ENCODE assay signal across 8 mouse cellular contexts in genomic region chr11:84521751-84522299, GRCm38 (mm10). TPM values are rescaled to one million over a fixed set of nuclear protein-coding genes. Genes with fewer than 3 reads are reported as not detected.
A peak's percentile ranks its signal among the peaks of the same experiment; 100 is the strongest.
DNase-seq lines count a peak whose midpoint lies in the region; ATAC-seq lines count a peak whose summit lies in the region.

No protein-coding gene starts in this region.

- no peak overlapping the region for H3K27ac ChIP-seq in kidney, embryonic 14.5 days (ENCODE audit: low read depth, low read length)
- H3K27ac ChIP-seq in hindbrain, embryonic 14.5 days = peak overlapping the region; percentile 87
- peak overlapping the region; percentile 87 for H3K27ac ChIP-seq in midbrain, embryonic 14.5 days (replicated peaks; ENCODE audit: low read depth, low read length)

- H3K27me3 ChIP-seq in kidney, embryonic 14.5 days (ENCODE audit: control insufficient read depth, insufficient read depth, low read length) = peaks cover 89% of the 10 kb centered on the region
- H3K27me3 ChIP-seq in hindbrain, embryonic 14.5 days (ENCODE audit: control insufficient read depth, insufficient read depth, low read length) = peaks cover 62% of the 10 kb centered on the region
- H3K27me3 ChIP-seq in midbrain, embryonic 14.5 days (ENCODE audit: control insufficient read depth, insufficient read depth, low read length) = peaks cover 71% of the 10 kb centered on the region

- H3K9ac ChIP-seq in kidney, embryonic 14.5 days (ENCODE audit: low read depth, low read length) = peak overlapping the region; percentile 78
- peak overlapping the region; percentile 90 for H3K9ac ChIP-seq in hindbrain, embryonic 14.5 days
- H3K9ac ChIP-seq in midbrain, embryonic 14.5 days (replicated peaks; ENCODE audit: low read length) = peak overlapping the region; percentile 66

- peak overlapping the region; percentile 56 for H3K4me3 ChIP-seq in kidney, embryonic 14.5 days (ENCODE audit: low read length)
- peak overlapping the region; percentile 61 for H3K4me3 ChIP-seq in hindbrain, embryonic 14.5 days (replicated peaks; ENCODE audit: low read length)
- peak overlapping the region; percentile 57 for H3K4me3 ChIP-seq in midbrain, embryonic 14.5 days (replicated peaks; ENCODE audit: low read depth, low read length)

- peak overlapping the region; percentile 69 for H3K4me2 ChIP-seq in kidney, embryonic 14.5 days (replicated peaks; ENCODE audit: low read depth, low read length)
- peak overlapping the region; percentile 61 for H3K4me2 ChIP-seq in hindbrain, embryonic 14.5 days (replicated peaks)
- H3K4me2 ChIP-seq in midbrain, embryonic 14.5 days (ENCODE audit: low read length) = peak overlapping the region; percentile 71

- peaks cover 7% of the 10 kb centered on the region; the same call in 1 of the 2 replicates for H3K36me3 ChIP-seq in kidney, embryonic 14.5 days (ENCODE audit: control insufficient read depth, insufficient read depth, low read length)
- H3K36me3 ChIP-seq in hindbrain, embryonic 14.5 days (replicated peaks; ENCODE audit: control insufficient read depth, insufficient read depth) = peaks cover 22% of the 10 kb centered on the region
- peaks cover 21% of the 10 kb centered on the region for H3K36me3 ChIP-seq in midbrain, embryonic 14.5 days (ENCODE audit: control insufficient read depth, insufficient read depth, low read length)

- peaks cover 2% of the 10 kb centered on the region; the same call in 1 of the 2 replicates for H3K4me1 ChIP-seq in kidney, embryonic 14.5 days (ENCODE audit: control insufficient read depth, insufficient read depth, low read length)
- peaks cover 4% of the 10 kb centered on the region; the same call in 1 of the 2 replicates for H3K4me1 ChIP-seq in hindbrain, embryonic 14.5 days (replicated peaks; ENCODE audit: control insufficient read depth, insufficient read depth, low read length)
- no peaks in the 10 kb centered on the region; the same call in 1 of the 2 replicates for H3K4me1 ChIP-seq in midbrain, embryonic 14.5 days (ENCODE audit: control insufficient read depth, insufficient read depth, low read length)

- H3K9me3 ChIP-seq in kidney, embryonic 14.5 days (ENCODE audit: control insufficient read depth, low read length) = no peaks in the 10 kb centered on the region
- H3K9me3 ChIP-seq in hindbrain, embryonic 14.5 days (ENCODE audit: control insufficient read depth, low read length) = no peaks in the 10 kb centered on the region
- H3K9me3 ChIP-seq in midbrain, embryonic 14.5 days (ENCODE audit: control insufficient read depth, low read length) = no peaks in the 10 kb centered on the region

- no peak for DNase-seq in kidney, postnatal 25 days
- peak; percentile 63 to 68 for DNase-seq in cerebellum, postnatal 25 days
- no peak for DNase-seq in hindbrain, embryonic 14.5 days (ENCODE audit: low spot score)
- DNase-seq in midbrain, embryonic 14.5 days = peak; percentile 41
- no peak for DNase-seq in adrenal gland, postnatal 10 days
- DNase-seq in adrenal gland, postnatal 14 days = no peak

- no peak for ATAC-seq in kidney, embryonic 14.5 days (ENCODE audit: low FRiP score, low TSS enrichment)
- no peak for ATAC-seq in hindbrain, embryonic 14.5 days (ENCODE audit: low FRiP score)
- no peak for ATAC-seq in midbrain, embryonic 14.5 days (ENCODE audit: low FRiP score, low TSS enrichment)
- ATAC-seq in monocyte, adult 5-6 weeks (replicated peaks; ENCODE audit: insufficient number of reproducible peaks, low FRiP score, low TSS enrichment, poor library complexity, severe bottlenecking) = no peak

- 5% methylated on average over 24 of the region's 24 CpGs for WGBS in kidney, embryonic 14.5 days
- 6% methylated on average over 24 of the region's 24 CpGs for WGBS in hindbrain, embryonic 14.5 days
- WGBS in midbrain, embryonic 14.5 days = 2% methylated on average over 24 of the region's 24 CpGs

RNA-seq across cellular contexts. Expression of gene Lhx1, which starts 3.5 kb away (rescaled TPM):
- polyA plus RNA-seq in kidney, embryonic 14.5 days (2014; fragmentation: Nextera tagmentation; extraction: Ambion mirVana) = 40.0 and 41.0 TPM in 2 replicates
- polyA plus RNA-seq in hindbrain, embryonic 14.5 days (2014; fragmentation: Nextera tagmentation; extraction: Ambion mirVana) = 43.2 and 46.4 TPM in 2 replicates
- polyA plus RNA-seq in midbrain, embryonic 14.5 days (2014; fragmentation: Nextera tagmentation; extraction: Ambion mirVana) = 49.8 and 53.0 TPM in 2 replicates
- total RNA-seq in monocyte, adult 5-6 weeks (2017) = not detected in 3 replicates
- total RNA-seq in adrenal gland, postnatal 10 days (2021) = under 1 TPM in 1 of 2 experiments, not detected in 1; 0.15 TPM
- 0.38 TPM in 1 of 2 replicates, not detected in the other for total RNA-seq in adrenal gland, postnatal 14 days (2021)

RNA-seq across cellular contexts. Expression of gene Aatf, which starts 8.5 kb away (rescaled TPM):
- polyA plus RNA-seq in kidney, embryonic 14.5 days (2014; fragmentation: Nextera tagmentation; extraction: Ambion mirVana) = 49.5 and 60.6 TPM in 2 replicates
- 44.5 and 45.3 TPM in 2 replicates for polyA plus RNA-seq in hindbrain, embryonic 14.5 days (2014; fragmentation: Nextera tagmentation; extraction: Ambion mirVana)
- polyA plus RNA-seq in midbrain, embryonic 14.5 days (2014; fragmentation: Nextera tagmentation; extraction: Ambion mirVana) = 41.6 and 46.3 TPM in 2 replicates
- total RNA-seq in monocyte, adult 5-6 weeks (2017) = 49.5 to 57.7 TPM (median 51.2 TPM) in 3 replicates
- total RNA-seq in adrenal gland, postnatal 10 days (2021) = 10 to 100 TPM; 18.1 to 22.5 TPM
- total RNA-seq in adrenal gland, postnatal 14 days (2021) = 20.6 and 25.6 TPM in 2 replicates

Comparison
In these comparisons a context has a peak if more than half of its experiments do, and no peak if none do; other contexts are left out.
1. DNase-seq: peak in cerebellum, postnatal 25 days (2 of 2) and midbrain, embryonic 14.5 days (single experiment); none in kidney, postnatal 25 days (0 of 2), hindbrain, embryonic 14.5 days (single experiment), adrenal gland, postnatal 10 days (single experiment) and adrenal gland, postnatal 14 days (single experiment).
2. Peak in every context shown above with its lines, with median percentiles within 50 percentile points of each other: H3K4me2 ChIP-seq, H3K4me3 ChIP-seq and H3K9ac ChIP-seq.